Mouse (Mus musculus): ENCODE data around the gene Rab11fip2.
A peak's percentile ranks its signal among the peaks of the same experiment; 100 is the strongest.

The Rab11fip2 gene

GRCm38 (mm10) chr19:59943322-59943871, at the start of gene Rab11fip2:
TSS of gene Rab11fip2 (minus strand) at chr19:59943654.
- DNase-seq: peak; percentile 93 to 95

GRCm38 (mm10) chr19:59981588-59981987, 38.1 kb upstream of the Rab11fip2 start:
- no peak for DNase-seq

GRCm38 (mm10) chr19:59954936-59955335, 11.5 kb upstream of the Rab11fip2 start:
- DNase-seq: no peak

- no peak for DNase-seq
Measured at GRCm38 (mm10) chr19:59949731-59950130, 6.3 kb upstream of the Rab11fip2 start.

- DNase-seq: no peak
Measured at GRCm38 (mm10) chr19:59942716-59943321, 635 bp downstream of the Rab11fip2 start.

- peak; percentile 15 to 41 for DNase-seq
Measured at GRCm38 (mm10) chr19:59939711-59940110, 3.7 kb downstream of the Rab11fip2 start.

DNA sequence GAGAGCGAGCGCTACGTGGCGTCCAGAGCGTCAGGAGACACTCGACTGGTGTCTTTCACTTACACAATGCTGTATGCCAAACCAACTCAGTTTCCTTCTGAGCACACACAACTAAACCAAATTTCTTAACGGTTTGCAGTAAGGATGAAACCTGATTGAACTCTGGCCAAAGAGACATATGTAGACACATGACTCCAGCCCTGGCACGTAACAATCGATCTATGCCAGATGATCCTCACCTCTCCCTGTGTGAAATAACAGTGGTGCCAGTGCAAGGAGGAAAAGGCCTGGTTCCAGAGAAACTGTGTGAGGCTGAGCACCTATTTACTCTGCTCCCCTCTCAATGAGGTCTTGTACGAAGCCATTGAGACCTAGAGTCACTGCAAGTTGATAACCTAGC, 11.4 kb downstream of the Rab11fip2 start:
- DNase-seq: peak; percentile 58 to 62

DNA sequence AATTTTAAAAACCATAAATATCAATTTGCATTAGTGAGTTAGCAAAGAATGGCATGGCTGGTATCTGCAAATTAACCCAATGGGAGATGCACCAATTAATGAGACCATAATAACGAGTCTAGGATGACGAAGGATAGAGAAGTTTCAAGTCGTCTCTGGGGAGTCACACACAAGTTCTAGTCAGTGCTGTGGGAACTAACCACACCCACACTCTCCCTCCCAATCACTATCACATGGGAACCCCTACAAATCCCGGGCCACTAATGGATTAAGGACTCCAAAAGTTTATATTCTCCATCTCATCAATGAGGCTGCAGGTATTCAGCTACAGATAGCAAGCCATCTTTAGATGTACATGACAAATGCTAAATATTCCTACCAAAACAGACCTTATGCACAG, 14.8 kb downstream of the Rab11fip2 start:
- no peak for DNase-seq

- no peak for DNase-seq
Measured at GRCm38 (mm10) chr19:59926125-59926524, 17.3 kb downstream of the Rab11fip2 start.

DNA sequence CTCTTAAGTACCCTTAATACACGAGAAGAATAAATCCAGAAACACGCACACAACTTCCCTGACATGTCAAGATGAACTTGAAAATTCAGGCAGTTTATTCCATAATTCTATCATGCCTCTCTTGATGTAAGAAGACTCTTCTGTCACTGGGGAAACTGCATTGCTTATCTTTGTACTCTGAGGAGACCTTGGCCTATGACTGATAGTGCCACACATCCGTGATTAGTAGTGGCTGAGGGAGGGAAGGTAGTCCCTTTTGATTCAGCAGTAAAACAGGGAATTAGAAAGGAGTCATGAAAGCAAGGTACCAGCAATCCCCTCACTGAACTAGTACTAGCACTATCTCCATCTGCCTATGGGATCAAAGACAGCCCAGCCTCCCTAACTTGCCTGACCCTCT, 22.6 kb downstream of the Rab11fip2 start:
- no peak for DNase-seq

- DNase-seq: no peak
Measured at GRCm38 (mm10) chr19:59917901-59918613, 25.4 kb downstream of the Rab11fip2 start.

GRCm38 (mm10) chr19:59911554-59911953, 31.9 kb downstream of the Rab11fip2 start:
- DNase-seq: no peak

GRCm38 (mm10) chr19:59905296-59906081, 38.0 kb downstream of the Rab11fip2 start:
- DNase-seq: peak in 1 of 2 experiments; percentile 7

DNA sequence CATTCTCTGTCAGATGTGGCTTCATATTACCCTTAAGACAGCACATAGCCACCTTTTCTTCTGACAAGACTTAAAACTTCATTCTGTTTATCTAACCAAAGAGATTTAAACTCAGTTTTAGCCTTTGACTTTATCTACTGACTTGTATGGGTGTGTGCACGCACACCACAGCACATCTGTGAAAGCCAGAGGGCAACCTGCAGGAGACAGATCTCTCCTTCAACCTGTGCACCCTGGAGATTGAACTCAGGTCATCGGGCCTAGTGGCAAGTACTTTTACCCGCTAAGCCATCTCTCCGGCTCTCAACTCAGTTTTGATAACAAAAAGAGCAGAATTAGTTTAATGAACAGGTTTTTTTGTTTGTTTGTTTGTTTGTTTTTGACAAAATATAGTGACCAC, 43.5 kb downstream of the Rab11fip2 start:
- DNase-seq: no peak

GRCm38 (mm10) chr19:59898301-59898700, 45.2 kb downstream of the Rab11fip2 start:
- DNase-seq: no peak

GRCm38 (mm10) chr19:59889383-59889782, 54.1 kb downstream of the Rab11fip2 start:
- no peak for DNase-seq

DNA sequence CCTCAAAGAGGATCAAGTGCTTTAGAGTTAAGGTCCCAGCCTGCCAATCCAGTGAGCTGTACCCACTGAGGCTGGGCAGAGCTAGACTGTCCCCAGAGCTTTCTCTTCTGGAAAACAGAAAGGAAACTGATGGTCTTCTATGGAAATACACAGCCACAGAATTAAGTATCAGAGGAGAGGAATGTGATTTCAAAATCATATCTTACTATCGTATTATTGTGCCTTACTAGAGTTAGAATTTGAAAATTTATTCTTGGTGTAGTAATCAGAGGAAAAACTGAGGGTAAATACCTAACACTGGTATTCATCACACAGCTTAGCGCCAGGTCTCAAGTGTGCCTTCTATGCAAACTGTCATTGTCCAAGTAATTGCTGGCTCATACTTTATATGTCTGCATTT, 54.6 kb downstream of the Rab11fip2 start:
- DNase-seq: no peak

GRCm38 (mm10) chr19:59887866-59888265, 55.6 kb downstream of the Rab11fip2 start:
- no peak for DNase-seq

DNA sequence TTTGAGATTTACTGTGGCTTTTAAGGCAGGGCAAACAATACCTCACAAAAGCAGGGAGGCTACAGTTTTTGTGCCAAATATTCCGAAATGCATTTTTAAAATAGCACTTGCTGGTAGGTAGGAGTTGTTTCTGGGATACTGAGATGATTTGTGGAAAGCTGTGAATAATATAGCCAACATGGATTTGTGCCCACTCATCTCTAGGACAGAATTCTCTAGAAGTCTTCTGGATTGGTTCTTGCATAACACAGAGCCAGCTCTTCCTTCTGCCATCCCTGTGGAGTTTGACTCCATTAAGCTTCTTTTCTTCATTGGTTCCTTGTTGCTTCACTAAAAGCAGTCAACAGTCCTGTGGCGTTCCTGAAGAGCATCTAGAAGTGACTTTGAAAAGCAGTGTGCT, 58.2 kb downstream of the Rab11fip2 start:
- DNase-seq: no peak

GRCm38 (mm10) chr19:59877238-59877637, 66.2 kb downstream of the Rab11fip2 start:
- no peak for DNase-seq

DNA sequence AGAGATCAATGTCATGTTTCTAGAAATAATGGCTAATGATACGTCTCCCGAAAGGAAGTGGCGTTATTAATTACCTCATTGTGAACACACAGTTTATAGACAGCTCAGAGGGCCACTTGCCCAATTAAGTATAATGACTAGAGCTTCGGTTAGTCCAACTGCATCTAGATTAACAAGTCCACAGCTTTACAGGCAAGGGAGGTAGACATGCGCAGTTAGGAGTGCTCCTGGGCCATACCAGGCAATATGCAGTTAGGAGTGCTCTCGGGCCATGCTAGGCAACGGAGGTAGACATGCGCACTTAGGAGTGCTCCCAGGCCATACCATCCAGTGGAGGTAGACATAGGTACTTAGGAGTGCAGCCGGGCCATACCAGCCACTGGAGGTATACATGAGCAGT, 76.8 kb downstream of the Rab11fip2 start:
- DNase-seq: no peak

DNA sequence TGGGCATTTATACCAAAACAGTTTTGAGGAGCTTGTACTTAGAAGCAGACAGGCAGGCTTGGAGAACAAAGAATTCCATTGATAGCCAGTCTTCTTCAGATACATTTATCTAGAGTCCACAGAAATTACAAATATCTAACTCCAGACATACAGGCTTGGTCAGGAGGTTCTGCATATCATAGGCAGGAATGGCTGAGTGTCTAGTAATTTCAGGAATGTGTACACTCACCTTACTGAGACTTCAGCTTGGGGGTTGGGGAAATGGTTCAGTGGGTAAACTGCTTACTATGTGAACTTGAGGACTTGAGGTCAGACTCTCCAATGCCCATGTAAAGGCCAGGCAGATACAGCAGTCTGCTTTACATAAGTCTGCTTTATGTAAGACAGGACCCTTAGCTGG, 81.0 kb downstream of the Rab11fip2 start:
- no peak for DNase-seq

GRCm38 (mm10) chr19:59860799-59861198, 82.7 kb downstream of the Rab11fip2 start:
- no peak for DNase-seq
